Mouse (Mus musculus) G1E (cell line): ENCODE measurements around the gene Slc22a14. TPM values are rescaled to one million over a fixed set of nuclear protein-coding genes. Genes with fewer than 3 reads are reported as not detected.

Experiments used
- ATAC-seq: 2 replicates; pipeline ENCODE4 v1.8.0; 2016; ENCODE audit warnings: mild to moderate bottlenecking; ENCODE audit not compliant: insufficient number of reproducible peaks, poor library complexity, low FRiP score, severe bottlenecking; ENCODE audit errors: extremely low read depth
- DNase-seq: peaks from one replicate; pipeline ENCODE4 v3.0.0; 2012; ENCODE audit warnings: low spot score
- H3K27me3 ChIP-seq: 2 replicates; pipeline ENCODE4 v1.6.1; 2012; ENCODE audit warnings: mild to moderate bottlenecking, low read length, inconsistent platforms; ENCODE audit not compliant: insufficient read depth
- H3K36me3 ChIP-seq: replicated peaks from 2 replicates; pipeline ENCODE3; 2012; ENCODE audit warnings: mild to moderate bottlenecking, inconsistent platforms
- H3K4me1 ChIP-seq: 2 replicates; pipeline ENCODE4 v1.6.1; 2012; ENCODE audit warnings: low read depth, low read length, inconsistent platforms, mixed read lengths; ENCODE audit not compliant: insufficient read depth
- H3K4me3 ChIP-seq: 2 replicates; pipeline ENCODE4 v1.5.1; 2012; ENCODE audit warnings: low read depth, mild to moderate bottlenecking, inconsistent platforms, low read length, moderate library complexity, mixed read lengths
- H3K9me3 ChIP-seq: replicated peaks from 2 replicates; pipeline ENCODE4 v1.6.1; 2012; ENCODE audit warnings: inconsistent platforms
- CTCF ChIP-seq: IDR thresholded peaks from 2 replicates; pipeline ENCODE4 v1.5.1; 2012; ENCODE audit warnings: low read depth, low read length, inconsistent platforms, mixed read lengths
- GATA1 ChIP-seq: IDR thresholded peaks from 2 replicates; pipeline ENCODE4 v1.6.1; 2012; ENCODE audit warnings: borderline replicate concordance, low read length, inconsistent platforms, mixed read lengths
- GATA2 ChIP-seq: IDR thresholded peaks from 2 replicates; pipeline ENCODE4 v1.6.1; 2012; ENCODE audit warnings: low read depth, low read length, inconsistent platforms, borderline replicate concordance
- POLR2AphosphoS5 ChIP-seq: IDR thresholded peaks from 2 replicates; pipeline ENCODE4 v1.6.1; 2012; ENCODE audit warnings: low read depth, low read length, inconsistent platforms; ENCODE audit not compliant: insufficient replicate concordance
- TAL1 ChIP-seq: conservative IDR thresholded peaks from 2 replicates; pipeline ENCODE4 v1.6.1; 2012; ENCODE audit warnings: low read depth, low read length, inconsistent platforms, mixed read lengths
- polyA plus RNA-seq: library from polyadenylated mRNA; stranded (reverse); fragments of >175 nt; gene quantifications from 2 replicates; pipeline ENCODE4 v1.2.3, GENCODE M21; 2012
- total RNA-seq, 2 experiments: library from RNA; stranded (forward) in 1 of 2; stranded (reverse) in 1 of 2; fragments of 200-1000 nt in 1 of 2; fragments of >200 nt in 1 of 2; fragmentation: Nextera tagmentation in 1 of 2; gene quantifications; 2 replicates each; pipeline ENCODE4 v1.2.3; 2014 to 2017

Gene Slc22a14
- total and polyA plus RNA-seq, 3 experiments: not detected

GRCm38 (mm10) chr9:119305863-119306262 lies 59.5 kb downstream of the Slc22a14 start:
- no peak overlapping the region for H3K4me3 ChIP-seq
- H3K36me3 ChIP-seq: peaks cover 59% of the 10 kb centered on the region
- TF ChIP-seq POLR2AphosphoS5 (no peak), GATA1 (no peak), GATA2 (no peak)
- no peaks in the 10 kb centered on the region for H3K27me3 ChIP-seq
- no peaks in the 10 kb centered on the region for H3K9me3 ChIP-seq
- H3K4me1 ChIP-seq: peaks cover 4% of the 10 kb centered on the region
- DNase-seq (no peak), ATAC-seq (no peak)

- no peaks in the 10 kb centered on the region; the same call in 1 of the 2 replicates for H3K4me1 ChIP-seq
- no peaks in the 10 kb centered on the region for H3K9me3 ChIP-seq
- no peak for ATAC-seq
- no peak for DNase-seq
- TF ChIP-seq GATA2: no peak
- no peak for TF ChIP-seq TAL1
- no peak for TF ChIP-seq CTCF
- no peak for TF ChIP-seq POLR2AphosphoS5
- no peak for TF ChIP-seq GATA1
- H3K27me3 ChIP-seq: no peaks in the 10 kb centered on the region
- peaks cover 79% of the 10 kb centered on the region for H3K36me3 ChIP-seq
- no peak overlapping the region for H3K4me3 ChIP-seq
Observed at GRCm38 (mm10) chr9:119298563-119298962, 66.8 kb downstream of the Slc22a14 start.

GRCm38 (mm10) chr9:119297696-119298095 lies 67.7 kb downstream of the Slc22a14 start:
- no peak overlapping the region for H3K4me3 ChIP-seq
- H3K27me3 ChIP-seq: no peaks in the 10 kb centered on the region
- DNase-seq (no peak), ATAC-seq (no peak; the same call in 1 of the 2 replicates)
- peaks cover 79% of the 10 kb centered on the region for H3K36me3 ChIP-seq
- no peak for TF ChIP-seq CTCF
- TF ChIP-seq GATA1: no peak
- TF ChIP-seq GATA2: no peak
- no peak for TF ChIP-seq POLR2AphosphoS5
- no peak for TF ChIP-seq TAL1
- no peaks in the 10 kb centered on the region for H3K9me3 ChIP-seq
- H3K4me1 ChIP-seq: no peaks in the 10 kb centered on the region; the same call in 1 of the 2 replicates

GRCm38 (mm10) chr9:119290791-119291190 lies 74.6 kb downstream of the Slc22a14 start:
- Histone ChIP-seq H3K9me3 (no peaks in the 10 kb centered on the region), H3K27me3 (no peaks in the 10 kb centered on the region), H3K4me3 (no peak overlapping the region), H3K36me3 (peaks cover 72% of the 10 kb centered on the region), H3K4me1 (no peaks in the 10 kb centered on the region)
- ATAC-seq (no peak), DNase-seq (no peak)
- TF ChIP-seq GATA1: no peak
- TF ChIP-seq POLR2AphosphoS5: no peak
- TF ChIP-seq TAL1: no peak
- TF ChIP-seq CTCF: no peak
- no peak for TF ChIP-seq GATA2

- H3K9me3 ChIP-seq: no peaks in the 10 kb centered on the region
- peaks cover 26% of the 10 kb centered on the region for H3K4me1 ChIP-seq
- peaks cover 80% of the 10 kb centered on the region for H3K36me3 ChIP-seq
- no peaks in the 10 kb centered on the region for H3K27me3 ChIP-seq
- no peak overlapping the region; the same call in 1 of the 2 replicates for H3K4me3 ChIP-seq
- TF ChIP-seq TAL1 (peak; percentile 75), GATA2 (no peak), GATA1 (no peak), POLR2AphosphoS5 (no peak), CTCF (no peak)
- peak; percentile 20 for DNase-seq
- peak; percentile 84 for ATAC-seq
Observed at GRCm38 (mm10) chr9:119280894-119281682, 84.3 kb downstream of the Slc22a14 start.

GRCm38 (mm10) chr9:119278031-119278430 lies 87.3 kb downstream of the Slc22a14 start:
- TF ChIP-seq GATA2 (no peak), TAL1 (no peak), POLR2AphosphoS5 (no peak), GATA1 (no peak), CTCF (no peak)
- DNase-seq (no peak), ATAC-seq (no peak)
- no peaks in the 10 kb centered on the region for H3K9me3 ChIP-seq
- H3K36me3 ChIP-seq: peaks cover 70% of the 10 kb centered on the region
- H3K4me3 ChIP-seq: no peak overlapping the region
- peaks cover 26% of the 10 kb centered on the region for H3K4me1 ChIP-seq
- no peaks in the 10 kb centered on the region for H3K27me3 ChIP-seq
